Mouse (Mus musculus) hindbrain, postnatal 0 days (tissue): ENCODE measurements around the gene Sbf1. TPM values are rescaled to one million over a fixed set of nuclear protein-coding genes. Genes with fewer than 3 reads are reported as not detected.

Experiments
- ATAC-seq: fragments of 200-750 bp; cut with Nextera tagmentation; 2 replicates; pipeline ENCODE4 v1.8.0; 2017; ENCODE audit warnings: mild to moderate bottlenecking, moderate TSS enrichment, moderate library complexity
- DNase-seq: peaks from one replicate; pipeline ENCODE4 v3.0.0-alpha.2; 2015; ENCODE audit warnings: low spot score
- H3K27ac ChIP-seq: fragments of 300-500 bp; sonication (generic); 2 replicates; pipeline ENCODE4 v1.5.1; 2014; ENCODE audit warnings: mild to moderate bottlenecking
- H3K27me3 ChIP-seq: fragments of 300-500 bp; sonication (generic); 2 replicates; pipeline ENCODE4 v1.6.1; 2014; ENCODE audit warnings: low read length, mixed read lengths; ENCODE audit not compliant: insufficient read depth
- H3K36me3 ChIP-seq: fragments of 300-500 bp; sonication (generic); 2 replicates; pipeline ENCODE4 v1.6.1; 2014; ENCODE audit warnings: low read length, mixed read lengths; ENCODE audit not compliant: insufficient read depth
- H3K4me1 ChIP-seq: fragments of 300-500 bp; sonication (generic); 2 replicates; pipeline ENCODE4 v1.6.1; 2014; ENCODE audit warnings: antibody characterized with exemption, low read length, mixed read lengths; ENCODE audit not compliant: insufficient read depth
- H3K4me2 ChIP-seq: fragments of 300-500 bp; sonication (generic); 2 replicates; pipeline ENCODE4 v1.6.1; 2014; ENCODE audit warnings: low read depth, mild to moderate bottlenecking, low read length, moderate library complexity, mixed read lengths
- H3K4me3 ChIP-seq: fragments of 300-500 bp; sonication (generic); 2 replicates; pipeline ENCODE4 v1.5.1; 2014; ENCODE audit warnings: low read length
- H3K9ac ChIP-seq: fragments of 300-500 bp; sonication (generic); replicated peaks from 2 replicates; pipeline ENCODE4 v1.6.1; 2014; ENCODE audit warnings: mild to moderate bottlenecking, low read length, moderate library complexity, mixed read lengths
- H3K9me3 ChIP-seq: fragments of 300-500 bp; sonication (generic); 2 replicates; pipeline ENCODE4 v1.6.1; 2016; ENCODE audit warnings: low read length, mixed read lengths
- CTCF ChIP-seq: IDR thresholded peaks from 2 replicates; pipeline ENCODE4 v1.5.1; 2016; ENCODE audit warnings: antibody characterized with exemption, control low read depth, low read depth
- WGBS: fragments of 180-500 bp; shearing (Covaris S2); extraction: QIAGEN DNeasy Blood & Tissue Kit; methylation state at CpG from one replicate; pipeline ENCODE4 v1.1.7; 2014; 5-methylcytosine and 5-hydroxymethylcytosine counted together
- polyA plus RNA-seq: library from polyadenylated mRNA; unstranded; fragments of >200 nt; fragmentation: Nextera tagmentation; extraction: Ambion mirVana; gene quantifications from 2 replicates; pipeline ENCODE4 v1.2.1, GENCODE M21; 2015
- total RNA-seq: library from RNA; depleted of rRNA; stranded (reverse); fragments of >200 nt; gene quantifications from 2 replicates; pipeline ENCODE4 v1.2.3, GENCODE M21; 2014

Sbf1 gene
- total and polyA plus RNA-seq, 2 experiments from 2014 or later, result 69.5 to 324 TPM

DNA sequence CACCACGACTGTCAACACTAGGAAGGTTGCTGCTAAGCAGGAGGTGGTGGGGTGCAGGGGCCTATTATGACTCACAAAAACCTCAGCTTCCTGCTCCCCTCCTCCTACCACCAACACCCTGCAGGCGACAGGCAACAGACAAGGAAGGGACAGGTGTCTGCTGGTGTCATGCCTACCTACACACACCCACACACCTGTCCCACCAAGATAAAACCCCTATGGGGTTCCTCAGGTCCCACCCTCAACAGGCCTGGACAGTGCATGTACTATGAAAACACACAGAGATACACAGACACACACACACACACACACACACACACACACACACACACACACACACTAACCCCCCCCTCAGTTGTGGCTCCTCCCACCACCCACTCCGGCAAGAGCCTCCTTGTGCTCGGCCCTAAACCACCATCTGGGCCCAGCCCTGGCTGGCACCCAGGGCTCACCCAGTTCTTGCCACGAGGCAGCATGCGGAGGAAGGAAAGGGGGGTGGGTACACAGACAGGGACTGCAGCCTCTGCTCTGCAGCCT lies 5.1 kb downstream of the Sbf1 start:
- ATAC-seq, result no peak
- Histone ChIP-seq H3K36me3 (peaks cover 21% of the 10 kb centered on the region), H3K9ac (no peak overlapping the region), H3K27ac (no peak overlapping the region), H3K27me3 (no peaks in the 10 kb centered on the region), H3K9me3 (no peaks in the 10 kb centered on the region), H3K4me2 (no peak overlapping the region), H3K4me3 (no peak overlapping the region), H3K4me1 (peaks cover 26% of the 10 kb centered on the region)
- 53% methylated on average over 5 of the region's 6 CpGs for WGBS
- peak; percentile 33 for DNase-seq
- no peak for TF ChIP-seq CTCF

DNA sequence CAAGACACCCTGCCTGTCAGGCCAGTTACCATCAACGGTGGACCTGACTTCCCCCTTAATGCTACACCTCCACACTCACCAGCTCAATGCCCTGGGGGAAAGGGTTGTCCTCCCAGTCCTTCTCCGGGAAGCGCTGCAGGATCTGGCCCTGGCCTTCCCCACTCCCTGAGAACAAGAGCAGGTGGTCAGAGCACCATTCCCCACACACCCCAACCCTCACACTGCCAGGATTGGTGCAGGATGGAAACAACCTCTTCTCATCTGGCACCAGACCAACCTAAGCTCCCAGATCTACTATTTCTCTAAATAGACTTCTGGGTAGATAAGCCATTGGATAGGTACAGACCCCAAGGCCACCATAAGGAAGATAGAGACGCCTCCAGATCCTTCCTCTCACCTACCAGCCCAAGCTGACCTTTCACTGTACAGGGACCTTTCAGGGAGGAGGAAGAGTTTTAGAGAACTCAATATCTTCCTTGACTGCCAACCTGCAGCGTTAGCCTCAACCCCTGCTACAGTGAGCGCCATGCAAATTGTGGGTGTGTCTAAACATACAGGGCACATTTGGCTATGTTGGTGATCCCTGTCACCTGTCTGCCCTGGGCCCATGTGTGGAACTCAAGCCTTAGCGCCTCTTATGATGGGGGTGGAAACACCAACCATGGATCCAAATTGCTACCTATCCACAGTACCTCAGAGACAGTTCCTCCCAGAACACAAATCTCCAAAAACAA lies 6.5 kb downstream of the Sbf1 start:
- Histone ChIP-seq H3K4me3 (no peak overlapping the region), H3K9me3 (no peaks in the 10 kb centered on the region), H3K36me3 (peaks cover 33% of the 10 kb centered on the region), H3K4me1 (peaks cover 19% of the 10 kb centered on the region), H3K4me2 (no peak overlapping the region), H3K9ac (no peak overlapping the region), H3K27ac (no peak overlapping the region), H3K27me3 (no peaks in the 10 kb centered on the region)
- ATAC-seq (no peak), DNase-seq (no peak)
- WGBS, result 89% methylated on average over 7 of the region's 7 CpGs
- TF ChIP-seq CTCF, result no peak

DNA sequence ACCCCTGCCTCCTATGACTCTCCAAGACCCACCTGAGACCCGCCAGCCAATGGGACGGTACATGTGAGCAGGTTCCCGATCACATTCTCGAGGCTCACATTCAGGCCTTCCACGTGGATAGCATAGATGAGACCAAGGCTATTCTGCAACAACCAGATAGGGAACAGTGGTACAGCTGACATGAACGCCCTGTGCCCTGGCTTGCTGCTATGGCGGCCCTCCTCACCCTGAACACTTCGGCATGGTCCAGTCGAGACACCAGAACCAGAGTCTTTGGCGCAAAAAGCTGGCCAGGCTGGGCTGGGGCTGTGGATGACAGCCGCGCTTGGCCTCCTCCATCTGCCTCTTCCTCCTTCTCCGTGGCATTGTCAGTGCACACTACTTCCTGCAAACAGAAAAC lies 7.7 kb downstream of the Sbf1 start:
- H3K36me3 ChIP-seq, result peaks cover 44% of the 10 kb centered on the region
- TF ChIP-seq CTCF, result no peak
- no peaks in the 10 kb centered on the region for H3K27me3 ChIP-seq
- no peak overlapping the region for H3K9ac ChIP-seq
- WGBS, result 93% methylated on average over 13 of the region's 13 CpGs
- H3K4me2 ChIP-seq, result no peak overlapping the region
- H3K27ac ChIP-seq, result no peak overlapping the region
- no peaks in the 10 kb centered on the region for H3K9me3 ChIP-seq
- no peak for ATAC-seq
- no peak for DNase-seq
- peaks cover 12% of the 10 kb centered on the region; the same call in 1 of the 2 replicates for H3K4me1 ChIP-seq
- H3K4me3 ChIP-seq, result no peak overlapping the region

DNA sequence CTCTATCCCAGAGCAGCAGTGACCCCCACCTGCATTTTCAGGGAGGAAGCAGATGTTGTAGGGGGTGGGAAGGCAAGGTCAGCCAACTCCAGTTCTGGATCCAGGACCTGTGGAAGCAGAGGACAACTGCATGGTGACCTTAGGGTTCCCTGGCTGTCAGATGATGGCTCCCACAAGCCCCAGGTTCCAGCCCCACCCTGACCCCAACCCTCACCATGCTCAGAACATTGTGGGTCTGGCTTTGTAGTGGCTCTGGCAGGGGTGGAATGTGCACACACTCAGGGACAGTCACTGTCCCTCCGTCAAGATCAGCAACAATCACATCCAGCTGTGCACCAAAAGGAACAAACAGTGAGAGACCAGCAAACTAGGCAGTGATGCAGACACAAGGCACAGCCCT lies 9.1 kb downstream of the Sbf1 start:
- 72% methylated on average over 1 of the region's 1 CpGs for WGBS
- ATAC-seq (no peak), DNase-seq (no peak)
- Histone ChIP-seq H3K9me3 (no peaks in the 10 kb centered on the region), H3K4me1 (peaks cover 8% of the 10 kb centered on the region; the same call in 1 of the 2 replicates), H3K27me3 (no peaks in the 10 kb centered on the region), H3K4me2 (no peak overlapping the region), H3K4me3 (no peak overlapping the region), H3K27ac (no peak overlapping the region), H3K36me3 (peaks cover 59% of the 10 kb centered on the region), H3K9ac (no peak overlapping the region)
- TF ChIP-seq CTCF, result no peak

DNA sequence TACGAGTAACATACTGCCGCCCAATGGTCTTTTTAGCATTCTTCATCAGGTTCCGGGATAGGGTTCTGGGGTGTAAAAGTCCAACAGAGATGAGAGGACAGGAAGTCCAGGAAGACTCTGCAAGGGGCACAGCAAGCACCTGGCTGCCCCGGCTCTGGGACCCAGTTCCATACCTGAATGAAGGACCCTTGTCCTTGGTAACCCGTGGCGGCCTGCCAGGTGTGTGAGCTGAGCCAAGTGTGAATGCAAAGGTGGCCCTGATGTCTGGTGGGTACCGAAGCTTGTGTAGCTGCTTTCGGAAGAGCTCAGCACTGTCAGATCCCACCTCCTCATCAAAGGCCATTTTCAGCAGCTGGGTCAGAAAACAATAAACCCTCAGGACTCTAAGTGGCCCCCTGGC lies 14.5 kb downstream of the Sbf1 start:
- Histone ChIP-seq H3K4me3 (no peak overlapping the region), H3K4me1 (no peaks in the 10 kb centered on the region), H3K36me3 (peaks cover 78% of the 10 kb centered on the region), H3K9me3 (no peaks in the 10 kb centered on the region), H3K9ac (no peak overlapping the region), H3K27ac (no peak overlapping the region), H3K4me2 (no peak overlapping the region), H3K27me3 (no peaks in the 10 kb centered on the region)
- 95% methylated on average over 8 of the region's 8 CpGs for WGBS
- no peak for DNase-seq
- ATAC-seq, result no peak
- no peak for TF ChIP-seq CTCF

DNA sequence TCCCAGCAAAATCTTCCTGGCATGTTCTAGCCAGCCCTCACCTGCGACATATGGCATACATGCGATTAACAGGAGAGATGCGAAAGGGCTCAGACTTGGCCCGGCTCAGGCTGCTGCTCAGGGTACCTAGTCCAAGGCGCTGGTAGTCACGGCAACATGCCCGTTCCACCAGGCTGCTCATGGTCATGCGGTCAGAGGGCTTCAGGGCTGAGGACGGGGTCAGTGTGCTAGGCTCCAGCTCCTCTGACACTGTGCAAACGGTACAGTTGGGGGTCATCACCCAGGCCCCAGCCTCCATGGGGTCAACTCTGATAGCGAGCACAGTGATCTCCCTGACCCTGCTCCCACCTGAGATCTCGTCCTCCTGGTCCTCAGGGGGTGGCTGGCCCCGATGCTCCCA lies 14.9 kb downstream of the Sbf1 start:
- no peaks in the 10 kb centered on the region for H3K4me1 ChIP-seq
- no peaks in the 10 kb centered on the region for H3K9me3 ChIP-seq
- H3K4me2 ChIP-seq, result no peak overlapping the region
- DNase-seq (no peak), ATAC-seq (no peak)
- no peak overlapping the region for H3K27ac ChIP-seq
- peaks cover 78% of the 10 kb centered on the region for H3K36me3 ChIP-seq
- no peaks in the 10 kb centered on the region for H3K27me3 ChIP-seq
- TF ChIP-seq CTCF, result no peak
- WGBS, result 86% methylated on average over 13 of the region's 13 CpGs
- no peak overlapping the region for H3K9ac ChIP-seq
- no peak overlapping the region for H3K4me3 ChIP-seq

DNA sequence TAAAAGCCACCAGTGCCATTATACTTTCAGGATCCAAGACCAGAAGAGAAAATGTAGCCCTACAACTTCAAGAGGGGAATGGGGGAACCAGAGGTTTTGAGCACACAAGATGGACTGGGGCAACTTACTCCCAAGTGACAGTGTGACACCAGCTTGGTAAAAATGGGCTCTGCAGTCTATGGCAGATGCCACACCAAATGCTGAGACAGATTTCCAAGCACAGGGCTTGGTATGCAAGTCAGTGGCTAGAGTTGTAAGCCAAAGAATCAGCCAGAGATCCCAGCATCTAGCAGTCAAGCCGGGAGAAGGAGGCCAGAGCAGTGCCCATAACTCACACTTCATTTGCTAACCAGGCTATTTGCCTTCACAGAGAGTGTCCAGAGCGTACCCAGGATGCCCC lies 17.4 kb downstream of the Sbf1 start:
- Histone ChIP-seq H3K4me2 (no peak overlapping the region), H3K36me3 (peaks cover 81% of the 10 kb centered on the region), H3K9ac (no peak overlapping the region), H3K4me3 (no peak overlapping the region), H3K9me3 (no peaks in the 10 kb centered on the region), H3K27ac (no peak overlapping the region), H3K27me3 (no peaks in the 10 kb centered on the region), H3K4me1 (no peaks in the 10 kb centered on the region)
- TF ChIP-seq CTCF, result no peak
- no peak for ATAC-seq
- no peak for DNase-seq
- WGBS, result 92% methylated on average over 2 of the region's 2 CpGs
